Mouse (Mus musculus): Measurements from ENCODE around the gene Itpr3.

DNA sequence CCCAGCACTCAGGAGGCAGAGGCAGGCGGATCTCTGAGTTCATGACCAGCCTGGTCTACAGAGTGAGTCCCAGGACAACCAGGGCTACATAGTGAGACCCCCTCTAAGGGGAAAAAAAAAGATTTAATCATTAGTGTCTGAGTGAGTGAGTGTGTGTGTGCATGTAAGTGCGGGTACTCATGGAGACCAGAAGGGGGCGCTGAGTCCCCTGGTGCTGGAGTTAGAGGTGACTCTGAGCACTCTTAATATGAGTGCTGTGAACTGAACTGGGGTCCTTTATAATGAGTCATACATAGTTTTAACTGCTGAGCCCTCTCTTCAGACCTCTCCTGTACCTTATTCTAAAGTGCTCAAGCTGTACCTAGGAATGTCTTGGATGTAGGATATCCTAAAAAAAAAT, 4.6 kb downstream of the Itpr3 start:
- TF ChIP-seq CTCF (IDR thresholded peaks at IDR 0.05; ENCODE audit: low read depth) (no peak), EP300 (IDR thresholded peaks at IDR 0.05; ENCODE audit: low read depth) (no peak)
